In the genomic region with DNA sequence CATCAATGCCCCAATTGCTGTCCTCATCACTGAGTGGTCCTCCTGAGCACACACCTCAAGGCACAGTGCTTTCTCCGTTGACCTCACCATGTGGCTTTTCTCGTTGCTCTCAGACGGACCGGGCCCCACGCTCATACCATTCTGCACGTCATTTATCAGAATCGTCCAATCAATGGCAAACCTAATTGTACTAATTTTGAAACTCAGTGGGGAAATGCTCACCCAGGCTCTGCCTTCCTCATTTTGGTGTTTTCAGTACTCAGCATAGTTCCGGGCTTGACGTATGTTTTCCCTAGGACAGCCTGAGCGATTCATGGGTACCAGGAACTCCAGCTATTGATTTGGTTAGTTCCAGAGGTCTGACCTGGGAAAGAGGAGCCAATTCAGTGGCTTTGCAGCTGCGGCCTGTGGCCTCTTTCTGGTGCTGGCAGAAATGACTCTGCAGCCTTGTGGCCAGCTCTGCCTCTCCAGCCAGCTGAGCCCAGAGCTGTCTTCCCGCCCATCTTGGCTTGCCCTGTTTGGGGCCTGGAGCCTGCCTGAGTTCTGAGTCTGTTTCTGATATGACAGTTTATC, we compare ENCODE assay signal across 10 mouse cellular contexts. TPM values are rescaled to one million over a fixed set of nuclear protein-coding genes. Genes with fewer than 3 reads are reported as not detected.
DNase-seq lines count a peak whose midpoint lies in the region; ATAC-seq and TF ChIP-seq lines count a peak whose summit lies in the region.
"Had no signal": no experiment of that assay in that cellular context is flagged by ENCODE, and none has a peak within 500 bp of the region (broad histone marks: within the 10 kb centered on the region; RNA-seq: fewer than 3 reads in every experiment).

No protein-coding gene starts in this region.

- no peak overlapping the region for H3K27ac ChIP-seq in hindbrain, postnatal 0 days
- no peak overlapping the region for H3K27ac ChIP-seq in hindbrain, embryonic 10.5 days
- H3K27ac ChIP-seq in forebrain, embryonic 12.5 days, result no peak overlapping the region
- no peak overlapping the region for H3K27ac ChIP-seq in hindbrain, embryonic 11.5 days (ENCODE audit: low read depth, low read length)
- H3K27ac ChIP-seq: lung, embryonic 15.5 days had no signal

- H3K9ac ChIP-seq in hindbrain, postnatal 0 days (replicated peaks; ENCODE audit: low read length), result no peak overlapping the region
- no peak overlapping the region for H3K9ac ChIP-seq in forebrain, embryonic 12.5 days
- H3K9ac ChIP-seq in hindbrain, embryonic 11.5 days (ENCODE audit: low read depth, low read length), result no peak overlapping the region
- H3K9ac ChIP-seq: lung, embryonic 15.5 days had no signal

- no peaks in the 10 kb centered on the region for H3K9me3 ChIP-seq in hindbrain, postnatal 0 days (ENCODE audit: low read length)
- no peaks in the 10 kb centered on the region for H3K9me3 ChIP-seq in hindbrain, embryonic 10.5 days
- H3K9me3 ChIP-seq in forebrain, embryonic 12.5 days, result no peaks in the 10 kb centered on the region
- H3K9me3 ChIP-seq in hindbrain, embryonic 11.5 days (ENCODE audit: control insufficient read depth, low read length), result no peaks in the 10 kb centered on the region
- H3K9me3 ChIP-seq: lung, embryonic 15.5 days had no signal

- peak; percentile 28 for DNase-seq in hindbrain, postnatal 0 days (ENCODE audit: low spot score)
- DNase-seq in hindbrain, embryonic 10.5 days (ENCODE audit: low spot score), result no peak
- DNase-seq in B cell, adult 2 months, result peak; percentile 9
- peak; percentile 48 for DNase-seq in fibroblast of lung, adult 2 months (ENCODE audit: low read depth)
- peak; percentile 14 for DNase-seq in induced T-regulatory cell, adult 2 months (ENCODE audit: low read depth)
- no peak for DNase-seq in hindbrain, embryonic 11.5 days (ENCODE audit: low spot score)
- DNase-seq: retina, postnatal 1 day had no signal

- 82% methylated on average over 12 of the region's 12 CpGs for WGBS in hindbrain, postnatal 0 days
- 90% methylated on average over 12 of the region's 12 CpGs for WGBS in hindbrain, embryonic 10.5 days
- WGBS in forebrain, embryonic 12.5 days, result 89% methylated on average over 12 of the region's 12 CpGs
- 87% methylated on average over 12 of the region's 12 CpGs for WGBS in hindbrain, embryonic 11.5 days

- H3K4me1 ChIP-seq in hindbrain, postnatal 0 days (ENCODE audit: insufficient read depth, low read length), result peaks cover 7% of the 10 kb centered on the region
- peaks cover 10% of the 10 kb centered on the region; the same call in 1 of the 2 replicates for H3K4me1 ChIP-seq in hindbrain, embryonic 10.5 days (replicated peaks)
- no peaks in the 10 kb centered on the region; the same call in 1 of the 2 replicates for H3K4me1 ChIP-seq in forebrain, embryonic 12.5 days
- no peaks in the 10 kb centered on the region for H3K4me1 ChIP-seq in hindbrain, embryonic 11.5 days (replicated peaks; ENCODE audit: control insufficient read depth, insufficient read depth, low read length)
- H3K4me1 ChIP-seq: lung, embryonic 15.5 days had no signal

- no peaks in the 10 kb centered on the region for H3K27me3 ChIP-seq in hindbrain, postnatal 0 days (ENCODE audit: insufficient read depth, low read length)
- H3K27me3 ChIP-seq in hindbrain, embryonic 10.5 days (ENCODE audit: insufficient read depth, poor library complexity, severe bottlenecking), result no peaks in the 10 kb centered on the region
- no peaks in the 10 kb centered on the region for H3K27me3 ChIP-seq in forebrain, embryonic 12.5 days
- no peaks in the 10 kb centered on the region for H3K27me3 ChIP-seq in hindbrain, embryonic 11.5 days (ENCODE audit: control insufficient read depth, insufficient read depth, low read length)
- H3K27me3 ChIP-seq: lung, embryonic 15.5 days had no signal

- no peak overlapping the region for H3K4me2 ChIP-seq in hindbrain, postnatal 0 days (ENCODE audit: low read depth, low read length)
- no peak overlapping the region for H3K4me2 ChIP-seq in forebrain, embryonic 12.5 days
- H3K4me2 ChIP-seq in hindbrain, embryonic 11.5 days (replicated peaks; ENCODE audit: low read depth, low read length), result no peak overlapping the region
- H3K4me2 ChIP-seq: lung, embryonic 15.5 days had no signal

- no peak for TF ChIP-seq CTCF in hindbrain, postnatal 0 days (IDR thresholded peaks at IDR 0.05; ENCODE audit: low read depth)

- ATAC-seq in hindbrain, postnatal 0 days, result no peak; the same call in 1 of the 2 replicates
- ATAC-seq in forebrain, embryonic 12.5 days (ENCODE audit: low FRiP score), result no peak
- no peak for ATAC-seq in erythroblast, adult 5-6 weeks (replicated peaks; ENCODE audit: low FRiP score, poor library complexity, severe bottlenecking)
- ATAC-seq in hindbrain, embryonic 11.5 days (ENCODE audit: low FRiP score), result no peak

- H3K36me3 ChIP-seq in hindbrain, postnatal 0 days (ENCODE audit: insufficient read depth, low read length), result no peaks in the 10 kb centered on the region
- no peaks in the 10 kb centered on the region for H3K36me3 ChIP-seq in hindbrain, embryonic 10.5 days
- H3K36me3 ChIP-seq in forebrain, embryonic 12.5 days (replicated peaks), result no peaks in the 10 kb centered on the region
- H3K36me3 ChIP-seq in hindbrain, embryonic 11.5 days (ENCODE audit: control insufficient read depth, insufficient read depth, low read length), result no peaks in the 10 kb centered on the region
- H3K36me3 ChIP-seq: lung, embryonic 15.5 days had no signal

- no peak overlapping the region for H3K4me3 ChIP-seq in hindbrain, postnatal 0 days (ENCODE audit: low read length)
- H3K4me3 ChIP-seq in hindbrain, embryonic 10.5 days, result no peak overlapping the region
- H3K4me3 ChIP-seq in forebrain, embryonic 12.5 days (replicated peaks), result no peak overlapping the region
- H3K4me3 ChIP-seq in hindbrain, embryonic 11.5 days (ENCODE audit: low read depth, low read length), result no peak overlapping the region
- H3K4me3 ChIP-seq: lung, embryonic 15.5 days had no signal

RNA-seq across cellular contexts. Expression of gene Jph4, which starts 30.2 kb away (rescaled TPM):
- 124 and 126 TPM in 2 replicates for total RNA-seq in hindbrain, postnatal 0 days (2014; rRNA removed)
- 28.3 and 29.4 TPM in 2 replicates for polyA plus RNA-seq in hindbrain, postnatal 0 days (2015; fragmentation: Nextera tagmentation; extraction: Ambion mirVana)
- 0.75 and 1.7 TPM in 2 replicates for polyA plus RNA-seq in hindbrain, embryonic 10.5 days (2016; fragmentation: Nextera tagmentation; extraction: Ambion mirVana)
- 9.0 and 9.4 TPM in 2 replicates for polyA plus RNA-seq in forebrain, embryonic 12.5 days (2016; fragmentation: Nextera tagmentation; extraction: Ambion mirVana)
- not detected in 2 replicates for total RNA-seq in erythroblast, adult 5-6 weeks (2015; ENCODE audit: low replicate concordance)
- total RNA-seq in erythroblast, adult 5-6 weeks (2017; ENCODE audit: low replicate concordance), result not detected in 2 replicates
- 2.8 and 3.3 TPM in 2 replicates for polyA plus RNA-seq in hindbrain, embryonic 11.5 days (2014; fragmentation: Nextera tagmentation; extraction: Ambion mirVana)

RNA-seq across cellular contexts. Expression of gene Ap1g2, which starts 40.5 kb away (rescaled TPM):
- total RNA-seq in hindbrain, postnatal 0 days (2014; rRNA removed), result 5.7 and 6.5 TPM in 2 replicates
- 5.9 and 6.1 TPM in 2 replicates for polyA plus RNA-seq in hindbrain, postnatal 0 days (2015; fragmentation: Nextera tagmentation; extraction: Ambion mirVana)
- 14.5 and 16.3 TPM in 2 replicates for polyA plus RNA-seq in hindbrain, embryonic 10.5 days (2016; fragmentation: Nextera tagmentation; extraction: Ambion mirVana)
- 10.2 and 11.4 TPM in 2 replicates for polyA plus RNA-seq in forebrain, embryonic 12.5 days (2016; fragmentation: Nextera tagmentation; extraction: Ambion mirVana)
- 1.7 and 5.9 TPM in 2 replicates for total RNA-seq in erythroblast, adult 5-6 weeks (2015; ENCODE audit: low replicate concordance)
- 2.5 and 3.7 TPM in 2 replicates for total RNA-seq in erythroblast, adult 5-6 weeks (2017; ENCODE audit: low replicate concordance)
- 9.0 and 9.4 TPM in 2 replicates for polyA plus RNA-seq in hindbrain, embryonic 11.5 days (2014; fragmentation: Nextera tagmentation; extraction: Ambion mirVana)

RNA-seq across cellular contexts. Expression of gene Thtpa, which starts 52.3 kb away (rescaled TPM):
- 37.7 and 44.1 TPM in 2 replicates for total RNA-seq in hindbrain, postnatal 0 days (2014; rRNA removed)
- 31.8 and 32.8 TPM in 2 replicates for polyA plus RNA-seq in hindbrain, postnatal 0 days (2015; fragmentation: Nextera tagmentation; extraction: Ambion mirVana)
- 24.4 and 26.1 TPM in 2 replicates for polyA plus RNA-seq in hindbrain, embryonic 10.5 days (2016; fragmentation: Nextera tagmentation; extraction: Ambion mirVana)
- 32.0 and 33.0 TPM in 2 replicates for polyA plus RNA-seq in forebrain, embryonic 12.5 days (2016; fragmentation: Nextera tagmentation; extraction: Ambion mirVana)
- 0.19 and 1.7 TPM in 2 replicates for total RNA-seq in erythroblast, adult 5-6 weeks (2015; ENCODE audit: low replicate concordance)
- 1.4 and 1.6 TPM in 2 replicates for total RNA-seq in erythroblast, adult 5-6 weeks (2017; ENCODE audit: low replicate concordance)
- polyA plus RNA-seq in hindbrain, embryonic 11.5 days (2014; fragmentation: Nextera tagmentation; extraction: Ambion mirVana), result 18.2 and 20.9 TPM in 2 replicates

RNA-seq across cellular contexts. Expression of gene Zfhx2, which starts 54.8 kb away (rescaled TPM):
- 10.7 and 10.9 TPM in 2 replicates for total RNA-seq in hindbrain, postnatal 0 days (2014; rRNA removed)
- 8.1 and 8.4 TPM in 2 replicates for polyA plus RNA-seq in hindbrain, postnatal 0 days (2015; fragmentation: Nextera tagmentation; extraction: Ambion mirVana)
- polyA plus RNA-seq in hindbrain, embryonic 10.5 days (2016; fragmentation: Nextera tagmentation; extraction: Ambion mirVana), result 8.8 and 17.7 TPM in 2 replicates
- 26.3 and 28.1 TPM in 2 replicates for polyA plus RNA-seq in forebrain, embryonic 12.5 days (2016; fragmentation: Nextera tagmentation; extraction: Ambion mirVana)
- 1.3 and 1.7 TPM in 2 replicates for total RNA-seq in erythroblast, adult 5-6 weeks (2015; ENCODE audit: low replicate concordance)
- 0.34 and 0.42 TPM in 2 replicates for total RNA-seq in erythroblast, adult 5-6 weeks (2017; ENCODE audit: low replicate concordance)
- polyA plus RNA-seq in hindbrain, embryonic 11.5 days (2014; fragmentation: Nextera tagmentation; extraction: Ambion mirVana), result 16.1 and 20.8 TPM in 2 replicates

Comparison
In these comparisons a context has a peak if more than half of its experiments do, and no peak if none do; other contexts are left out.
1. DNase-seq: peak in hindbrain, postnatal 0 days (single experiment), B cell, adult 2 months (2 of 2), fibroblast of lung, adult 2 months (single experiment) and induced T-regulatory cell, adult 2 months (single experiment); none in hindbrain, embryonic 10.5 days (single experiment) and hindbrain, embryonic 11.5 days (single experiment).